Mouse (Mus musculus) thymus, postnatal 36 days (tissue): Measurements from ENCODE around the gene Tmem223.

Experiments used
- DNase-seq, 2 experiments: peaks; one replicate each; pipeline ENCODE4 v3.0.0; 2022; ENCODE audit warnings: mixed read lengths in 2 of 2

Gene Tmem223

GRCm38 (mm10) chr19:8747368-8747767 lies 23.4 kb upstream of the Tmem223 start:
- no peak for DNase-seq

- DNase-seq, result no peak
These were observed 15.1 kb upstream of the Tmem223 start for GRCm38 (mm10) chr19:8755652-8756051.

DNA sequence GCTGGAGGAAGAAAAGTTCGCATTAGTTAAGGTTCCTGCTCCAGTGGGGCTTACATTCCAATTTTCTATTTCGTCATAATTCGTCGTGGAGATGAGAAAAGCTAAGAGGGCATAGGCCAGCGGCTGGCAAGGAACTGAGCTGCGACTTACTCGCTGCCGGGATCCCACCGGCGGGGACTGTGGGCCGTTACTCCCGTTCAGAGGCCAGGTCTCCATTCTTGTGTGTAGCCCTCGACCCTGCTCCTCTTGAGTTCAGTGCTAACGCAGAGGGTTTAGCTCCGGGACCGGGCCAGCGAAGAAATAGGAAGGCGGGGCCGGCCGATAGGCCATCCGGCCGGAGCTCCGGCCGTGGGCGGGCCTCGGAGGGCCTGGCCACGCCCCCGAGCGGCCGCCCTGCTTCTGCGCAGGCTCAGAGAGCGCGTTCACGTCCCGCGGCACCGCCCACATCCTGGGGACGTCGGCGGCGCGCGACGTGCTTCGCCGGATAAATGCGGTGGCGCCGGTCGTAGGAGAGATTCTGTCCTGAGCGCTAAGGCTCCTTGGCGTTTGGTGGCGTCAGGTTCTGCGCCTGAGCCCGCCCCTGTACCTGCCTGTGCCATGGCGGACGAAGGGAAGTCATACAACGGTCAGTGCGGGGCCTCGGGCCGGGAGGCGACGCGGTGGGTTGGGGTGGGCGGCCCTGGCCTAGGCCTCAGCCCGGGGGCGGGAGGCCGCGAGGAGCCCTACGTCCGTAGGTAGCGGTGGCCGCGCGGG lies 14.0 kb upstream of the Tmem223 start, which contains the start of gene Nxf1:
Gene Nxf1, plus strand, starts transcription at position 439 of the 753 bp plus-strand sequence.
- peak; percentile 92 to 93 for DNase-seq

DNA sequence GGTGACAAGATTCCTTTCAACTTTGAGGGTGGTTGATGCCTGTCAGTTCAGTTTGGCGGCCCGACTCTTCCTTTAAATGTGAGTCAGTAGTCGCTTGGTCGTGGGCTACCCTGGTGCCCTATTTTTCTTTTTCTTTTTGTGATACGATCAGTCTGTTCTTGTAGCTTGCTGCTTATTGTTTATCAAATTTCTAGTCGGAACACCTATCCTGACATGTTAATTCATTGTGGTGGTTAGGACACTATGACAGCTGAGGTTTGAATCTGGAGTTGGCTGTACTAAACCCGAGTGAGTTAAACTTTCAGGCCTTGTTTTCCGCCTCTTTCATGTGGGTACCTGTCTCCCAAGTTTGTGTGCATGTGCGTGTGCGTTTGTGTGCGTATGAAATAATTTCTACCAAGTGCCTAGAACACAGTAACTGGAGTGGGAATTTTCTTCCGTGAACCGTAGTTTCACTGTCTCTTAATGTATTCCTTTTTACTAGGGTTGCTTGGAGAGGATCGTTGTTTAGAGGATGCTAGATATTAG lies 13.3 kb upstream of the Tmem223 start:
- no peak for DNase-seq

DNA sequence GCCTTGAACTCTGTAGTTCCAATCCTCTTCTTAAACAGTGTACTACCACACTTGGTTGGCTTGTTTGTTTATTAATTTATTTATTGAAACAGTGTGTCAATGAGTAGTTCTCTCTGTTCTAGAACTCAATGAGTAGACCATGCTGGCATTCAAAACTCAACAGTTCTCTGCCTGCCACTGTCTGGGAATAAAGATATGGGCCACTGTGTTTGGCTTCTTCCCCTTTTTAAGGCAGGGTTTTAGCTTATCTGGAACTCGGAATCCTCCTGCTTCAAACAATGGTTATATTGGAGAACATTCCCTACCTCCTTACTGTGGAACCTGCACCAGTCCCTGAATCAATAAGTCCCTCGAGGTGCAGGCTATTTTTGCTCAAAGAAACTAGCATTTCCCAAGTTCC lies 11.9 kb upstream of the Tmem223 start:
- no peak for DNase-seq

DNA sequence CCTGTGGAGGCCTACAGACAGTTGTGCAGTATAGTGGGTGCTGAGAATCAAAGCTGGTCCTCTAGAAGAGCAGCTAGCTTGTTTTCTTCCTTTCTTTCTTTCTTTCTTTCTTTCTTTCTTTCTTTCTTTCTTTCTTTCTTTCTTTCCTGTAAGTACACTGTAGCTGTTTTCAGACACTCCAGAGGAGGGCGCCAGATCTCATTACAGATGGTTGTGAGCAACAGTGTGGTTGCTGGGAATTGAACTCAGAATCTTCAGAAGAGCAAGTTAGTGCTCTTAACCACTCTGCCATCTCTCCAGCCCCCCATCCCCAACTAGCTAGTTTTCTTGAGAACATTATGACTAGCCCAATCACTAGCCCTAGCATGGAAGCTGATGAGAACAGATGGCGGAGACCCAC lies 10.0 kb upstream of the Tmem223 start:
- no peak for DNase-seq

DNA sequence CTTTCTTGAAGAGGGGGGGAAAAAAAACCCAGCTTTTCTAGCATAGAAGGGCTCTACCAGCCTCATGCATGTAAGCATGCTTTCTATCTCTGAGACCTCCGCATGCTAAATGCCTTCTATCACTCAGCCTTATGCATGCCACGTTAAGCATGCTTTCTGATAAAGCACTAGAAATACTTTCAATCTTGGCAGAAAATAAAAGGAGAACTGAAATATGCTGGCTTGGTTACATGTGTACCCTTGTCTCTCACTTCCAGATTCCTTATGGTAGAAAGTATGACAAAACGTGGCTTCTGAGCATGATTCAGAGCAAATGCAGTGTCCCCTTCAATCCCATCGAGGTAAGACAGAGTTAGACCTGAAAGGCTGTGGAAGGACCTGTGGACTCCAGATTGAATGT lies 7.5 kb upstream of the Tmem223 start:
- no peak for DNase-seq

GRCm38 (mm10) chr19:8765562-8765961 lies 5.2 kb upstream of the Tmem223 start:
- no peak for DNase-seq

- no peak for DNase-seq
These were observed 2.2 kb downstream of the Tmem223 start for GRCm38 (mm10) chr19:8772996-8773395.

GRCm38 (mm10) chr19:8773409-8773808 lies 2.6 kb downstream of the Tmem223 start:
- DNase-seq, result no peak

DNA sequence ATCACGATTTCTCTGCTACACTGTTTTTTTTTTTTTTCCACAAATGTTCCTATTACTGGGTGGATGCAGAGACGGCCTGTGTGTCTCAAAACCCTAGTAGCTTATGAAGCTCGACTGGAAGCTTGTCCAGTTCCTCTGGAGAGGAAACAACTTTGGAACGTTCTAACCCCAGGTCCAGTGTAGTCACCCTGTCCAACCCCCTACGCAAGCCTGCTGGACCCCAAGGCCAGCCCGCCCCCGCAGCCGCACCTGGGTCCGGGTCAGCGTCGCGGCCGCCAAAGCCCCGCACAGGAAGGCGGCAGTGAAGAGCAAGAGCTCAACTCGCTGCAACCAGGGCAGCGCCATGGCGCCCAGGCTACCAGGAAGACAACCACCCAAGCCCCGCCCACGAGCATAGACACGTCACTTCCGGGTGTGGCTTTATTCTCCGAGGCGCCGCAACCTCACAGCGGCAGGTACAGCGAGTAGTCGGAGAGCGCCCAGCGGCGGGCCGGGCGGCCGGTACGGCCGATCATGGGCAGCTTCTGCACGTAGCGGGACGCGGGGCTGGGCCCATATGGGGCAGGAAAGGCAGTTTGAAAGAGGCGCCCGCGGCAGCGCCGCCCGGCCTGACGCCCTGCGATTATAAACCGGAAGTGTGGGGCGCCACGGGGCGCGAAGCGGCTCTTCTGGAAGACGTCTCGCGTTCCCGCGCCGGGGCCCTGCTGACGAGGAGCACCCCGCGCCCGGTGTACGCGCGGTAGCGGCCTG lies 3.5 kb downstream of the Tmem223 start, which contains the start of gene Tmem179b:
Gene Tmem179b, minus strand, starts transcription at position 382 of the 750 bp plus-strand sequence.
- DNase-seq, result peak; percentile 96 to 98

GRCm38 (mm10) chr19:8774951-8775421 lies 4.2 kb downstream of the Tmem223 start:
- no peak for DNase-seq

DNA sequence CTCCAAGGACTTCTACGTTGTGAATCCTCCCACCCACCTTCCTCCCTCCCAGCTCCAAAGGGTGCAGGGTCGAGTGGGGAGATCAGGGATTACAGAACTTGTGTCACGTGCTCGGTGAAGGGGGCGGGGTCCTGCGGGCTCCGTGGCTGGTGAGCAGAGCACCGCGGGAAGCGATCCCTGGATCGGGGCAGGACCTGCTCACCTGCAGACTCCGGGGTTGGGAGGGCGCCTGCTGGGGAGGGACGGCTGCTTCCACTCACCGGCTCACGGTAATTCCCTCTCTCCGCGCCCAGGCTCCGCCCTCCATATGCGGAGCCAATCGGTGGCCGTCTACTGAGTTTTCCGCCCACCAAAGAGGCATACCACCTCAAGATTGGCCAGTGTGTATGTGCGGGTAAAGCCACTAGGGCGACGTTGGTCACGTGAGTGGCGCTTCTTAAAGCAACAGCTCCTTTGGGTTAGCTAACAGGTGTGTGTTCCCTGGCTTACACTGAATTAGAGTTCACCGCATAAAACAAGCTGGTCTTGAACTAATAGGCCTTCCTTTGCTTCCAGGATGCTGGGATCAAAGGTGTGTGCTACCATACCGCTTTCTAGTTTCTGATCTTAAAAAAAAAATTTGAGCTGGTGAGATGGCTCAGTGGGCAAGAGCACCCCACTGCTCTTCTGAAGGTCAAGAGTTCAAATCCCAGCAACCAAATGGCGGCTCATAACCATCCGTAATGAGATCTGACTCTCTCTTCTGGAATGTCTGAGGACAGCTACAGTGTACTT lies 15.4 kb downstream of the Tmem223 start, which contains the start of gene Taf6l:
Gene Taf6l, minus strand, starts transcription at position 410 of the 774 bp plus-strand sequence.
- DNase-seq, result peak; percentile 88 to 93

GRCm38 (mm10) chr19:8788521-8788920 lies 17.7 kb downstream of the Tmem223 start:
- no peak for DNase-seq

GRCm38 (mm10) chr19:8789171-8789570 lies 18.4 kb downstream of the Tmem223 start:
- DNase-seq, result no peak

DNA sequence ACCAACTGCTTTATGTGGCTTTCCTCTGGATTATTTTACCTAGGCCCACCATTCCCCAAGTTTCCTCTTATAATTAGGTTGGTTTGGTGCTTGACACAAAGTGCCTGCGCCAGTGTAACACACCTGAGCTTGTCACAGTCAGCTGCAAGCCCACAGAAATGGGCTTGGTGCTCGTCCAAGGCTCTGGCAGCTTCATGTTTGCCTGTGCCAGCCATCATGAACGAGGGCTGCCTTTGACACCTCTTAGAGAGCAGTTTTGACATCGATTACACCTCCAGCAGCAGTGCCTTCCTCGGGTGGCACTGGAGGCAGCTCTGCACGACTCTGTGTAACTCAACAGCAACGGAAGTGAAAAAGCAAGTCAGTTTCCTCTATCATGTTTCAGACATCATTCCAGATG lies 19.4 kb downstream of the Tmem223 start:
- no peak for DNase-seq

DNA sequence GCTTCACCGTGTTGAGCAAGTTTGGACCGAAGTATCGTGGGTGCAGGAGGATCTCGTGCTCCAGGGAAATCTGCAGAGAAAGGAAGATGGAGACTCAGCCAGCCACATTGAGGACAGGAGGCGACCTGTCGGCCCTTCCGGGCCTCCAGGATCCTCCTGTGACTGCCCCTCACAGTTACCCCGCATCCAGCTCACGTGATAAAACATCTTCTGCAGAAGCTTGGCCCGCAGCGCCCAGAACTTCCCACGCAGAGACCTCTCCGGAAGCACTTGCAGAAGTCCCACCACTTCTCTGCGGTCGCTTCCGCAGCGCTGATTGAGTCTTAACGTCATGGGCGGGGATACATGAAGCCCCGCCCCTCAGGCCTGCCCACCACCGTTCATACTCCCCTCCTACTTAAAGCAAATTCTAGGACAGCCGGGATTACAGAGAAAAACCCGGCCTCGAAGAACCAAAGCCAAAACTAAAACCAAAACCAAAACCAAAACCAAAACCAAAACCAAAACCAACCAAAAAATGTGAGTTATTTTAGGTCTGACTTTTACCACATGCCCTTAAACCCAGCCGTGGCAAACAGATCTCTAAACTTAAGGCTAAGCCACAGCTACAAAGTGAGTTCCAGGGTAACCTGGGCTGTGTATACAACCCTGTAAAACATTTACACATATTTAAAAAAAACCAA lies 27.6 kb downstream of the Tmem223 start, which contains the start of gene Polr2g:
Gene Polr2g, minus strand, starts transcription at position 314 of the 683 bp plus-strand sequence.
- DNase-seq, result peak; percentile 85 to 91

DNA sequence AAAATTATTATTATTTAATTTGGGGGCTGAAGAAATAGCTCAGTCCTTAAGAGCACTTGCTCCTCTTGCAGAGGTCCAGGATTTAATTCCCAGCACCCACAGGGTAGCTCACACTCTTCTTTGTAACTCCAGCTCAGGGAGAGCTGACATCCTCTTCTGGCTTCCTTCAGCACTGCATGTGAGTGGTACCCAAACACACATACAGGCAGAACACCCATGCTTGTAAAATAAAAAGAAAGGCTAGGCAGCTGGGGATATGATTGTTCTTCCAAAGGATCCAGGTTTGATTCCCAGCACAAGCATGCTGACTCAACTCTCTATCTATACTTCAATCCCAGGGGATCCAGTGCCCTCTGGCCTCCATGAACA lies 28.1 kb downstream of the Tmem223 start:
- DNase-seq, result no peak

DNA sequence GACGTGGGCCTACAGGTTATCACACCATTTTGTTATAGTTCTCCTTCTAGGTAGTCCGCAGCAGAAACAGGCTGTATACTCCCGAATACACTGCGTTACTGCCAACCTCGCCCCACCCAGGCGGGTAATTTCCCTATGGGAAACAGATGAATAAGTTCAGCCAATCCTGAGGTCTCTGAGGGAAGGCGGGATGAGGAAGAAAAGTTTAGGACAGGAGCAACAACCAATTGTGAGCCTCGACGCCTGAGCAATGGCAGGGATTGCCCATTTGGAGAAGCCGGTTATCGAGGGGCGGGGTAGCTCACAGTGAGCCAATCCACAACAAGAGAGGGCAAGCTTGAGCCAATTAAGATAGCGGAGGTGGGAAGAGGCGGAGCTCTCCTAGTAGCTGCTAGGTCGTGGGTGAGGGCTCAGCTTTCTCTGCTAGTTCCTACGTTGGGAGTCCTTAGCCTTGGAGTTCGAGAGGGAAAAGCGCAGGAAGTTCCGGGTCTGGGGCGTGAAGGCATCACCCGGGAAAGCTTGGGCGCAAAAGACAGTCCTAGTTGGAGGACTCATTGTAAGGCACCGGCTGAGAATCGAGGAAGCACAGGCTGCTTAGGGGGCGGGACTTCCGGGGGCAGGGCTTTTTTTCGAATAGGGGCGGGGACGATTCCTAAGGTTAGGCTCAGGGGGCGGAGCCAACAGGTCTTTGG lies 31.5 kb downstream of the Tmem223 start, which contains the start of gene Zbtb3:
Gene Zbtb3, plus strand, starts transcription at position 426 of the 692 bp plus-strand sequence.
- peak; percentile 87 to 94 for DNase-seq

DNA sequence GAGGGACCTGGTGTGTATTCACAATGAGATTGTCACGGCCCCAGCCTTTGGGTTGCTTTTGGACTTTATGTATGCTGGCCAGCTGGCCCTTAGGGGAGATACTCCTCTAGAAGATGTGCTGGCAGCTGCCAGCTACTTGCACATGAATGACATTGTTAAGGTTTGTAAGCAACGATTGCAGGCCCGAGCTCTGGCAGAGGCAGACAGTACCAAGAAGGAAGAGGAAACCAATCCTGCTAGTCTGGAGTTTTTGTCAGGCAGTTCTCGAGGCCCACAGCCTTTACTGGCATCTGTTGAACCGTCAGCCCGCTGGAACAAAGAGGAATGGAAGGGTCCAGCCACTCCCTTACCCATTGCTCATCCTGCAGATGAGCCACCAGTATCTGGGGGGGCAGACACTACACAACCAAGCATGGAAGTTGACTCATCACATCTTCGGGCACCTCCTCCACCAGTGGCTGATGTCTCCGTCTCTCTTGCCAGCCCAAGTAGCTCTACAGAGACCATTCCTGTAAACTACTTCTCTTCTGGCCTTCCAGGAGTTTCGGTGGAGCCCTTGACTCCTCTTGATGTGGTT lies 32.5 kb downstream of the Tmem223 start:
- DNase-seq, result no peak
